8 mouse cellular contexts compared by ENCODE assay signal in genomic region chr5:125675623-125676022, GRCm38 (mm10).
DNase-seq lines count a peak whose midpoint lies in the region; ATAC-seq lines count a peak whose summit lies in the region.

No protein-coding gene starts in this region.

- no peaks in the 10 kb centered on the region for H3K36me3 ChIP-seq in heart, embryonic 12.5 days

- H3K4me1 ChIP-seq in heart, embryonic 12.5 days (replicated peaks) = no peaks in the 10 kb centered on the region

- DNase-seq in cerebellum, postnatal 25 days = peak; percentile 20 to 39
- DNase-seq in left cerebral cortex, adult 18-20 months (ENCODE audit: low spot score in 2 of 2) = peak; percentile 52 to 66
- peak; percentile 94 for DNase-seq in retina, postnatal 1 day
- DNase-seq in gastrocnemius, postnatal 4 days (ENCODE audit: low spot score in 2 of 2) = no peak
- no peak for DNase-seq in urinary bladder, postnatal 36 days (ENCODE audit: low spot score in 2 of 2)

- WGBS in heart, embryonic 12.5 days = 51% methylated on average over 13 of the region's 13 CpGs

- H3K9me3 ChIP-seq in heart, embryonic 12.5 days (replicated peaks) = 0 out of 2 replicates have a peak, but pooled peaks cover 2% of the 10 kb centered on the region

- no peaks in the 10 kb centered on the region for H3K27me3 ChIP-seq in heart, embryonic 12.5 days (replicated peaks)

- ATAC-seq in frontal cortex, adult (ENCODE audit: low TSS enrichment) = peak; percentile 66
- ATAC-seq in heart, embryonic 12.5 days (ENCODE audit: insufficient number of reproducible peaks, low FRiP score) = no peak
- no peak for ATAC-seq in erythroid progenitor cell, adult 5-6 weeks (replicated peaks; ENCODE audit: low FRiP score, poor library complexity, severe bottlenecking)

- no peak overlapping the region for H3K9ac ChIP-seq in heart, embryonic 12.5 days

- no peak overlapping the region for H3K4me2 ChIP-seq in heart, embryonic 12.5 days

- no peak overlapping the region for H3K27ac ChIP-seq in heart, embryonic 12.5 days (ENCODE audit: poor library complexity, severe bottlenecking)

- H3K4me3 ChIP-seq in heart, embryonic 12.5 days = no peak overlapping the region

Comparison
In these comparisons a context has a peak if more than half of its experiments do, and no peak if none do; other contexts are left out.
1. DNase-seq: peak in cerebellum, postnatal 25 days (2 of 2), left cerebral cortex, adult 18-20 months (2 of 2) and retina, postnatal 1 day (single experiment); none in gastrocnemius, postnatal 4 days (0 of 2) and urinary bladder, postnatal 36 days (0 of 2).